Mouse (Mus musculus) kidney, embryonic 16.5 days (tissue): ENCODE measurements around the gene Slc35e4. TPM values are rescaled to one million over a fixed set of nuclear protein-coding genes. Genes with fewer than 3 reads are reported as not detected.

ENCODE experiments used
- ATAC-seq: fragments of 200-750 bp; cut with Nextera tagmentation; 2 replicates; pipeline ENCODE4 v1.8.0; 2017; ENCODE audit warnings: moderate TSS enrichment; ENCODE audit not compliant: low FRiP score, low TSS enrichment
- H3K27ac ChIP-seq: fragments of 300-500 bp; sonication (generic); 2 replicates; pipeline ENCODE4 v1.5.1; 2014; ENCODE audit warnings: low read length
- H3K27me3 ChIP-seq: fragments of 300-500 bp; sonication (generic); 2 replicates; pipeline ENCODE4 v1.6.1; 2014; ENCODE audit warnings: low read length, control low read depth, mixed read lengths; ENCODE audit not compliant: insufficient read depth
- H3K36me3 ChIP-seq: fragments of 300-500 bp; sonication (generic); 2 replicates; pipeline ENCODE4 v1.6.1; 2014; ENCODE audit warnings: low read length, control low read depth, mixed read lengths; ENCODE audit not compliant: insufficient read depth
- H3K4me1 ChIP-seq: fragments of 300-500 bp; sonication (generic); 2 replicates; pipeline ENCODE4 v1.6.1; 2014; ENCODE audit warnings: low read length, control low read depth, mixed read lengths; ENCODE audit not compliant: insufficient read depth
- H3K4me2 ChIP-seq: fragments of 300-500 bp; sonication (generic); replicated peaks from 2 replicates; pipeline ENCODE4 v1.6.1; 2014; ENCODE audit warnings: low read depth, low read length
- H3K4me3 ChIP-seq: fragments of 300-500 bp; sonication (generic); 2 replicates; pipeline ENCODE4 v1.5.1; 2014; ENCODE audit warnings: mild to moderate bottlenecking, low read length
- H3K9ac ChIP-seq: fragments of 300-500 bp; sonication (generic); replicated peaks from 2 replicates; pipeline ENCODE4 v1.6.1; 2014; ENCODE audit warnings: low read length
- H3K9me3 ChIP-seq: fragments of 300-500 bp; sonication (generic); 2 replicates; pipeline ENCODE4 v1.6.1; 2016; ENCODE audit warnings: low read length, control low read depth
- WGBS: fragments of 180-500 bp; shearing (Covaris S2); extraction: QIAGEN DNeasy Blood & Tissue Kit; methylation state at CpG from one replicate; pipeline ENCODE4 v1.1.7; 2014; 5-methylcytosine and 5-hydroxymethylcytosine counted together
- polyA plus RNA-seq: library from polyadenylated mRNA; unstranded; fragments of >200 nt; fragmentation: Nextera tagmentation; extraction: Ambion mirVana; gene quantifications from 2 replicates; pipeline ENCODE4 v1.2.1, GENCODE M21; 2015

Slc35e4 gene
- polyA plus RNA-seq, 1 experiment from 2014 or later, result 6.1 TPM

GRCm38 (mm10) chr11:3937321-3937874 lies 22.9 kb upstream of the Slc35e4 start:
- peak overlapping the region; percentile 62 for H3K27ac ChIP-seq
- H3K9me3 ChIP-seq, result no peaks in the 10 kb centered on the region
- H3K4me1 ChIP-seq, result no peaks in the 10 kb centered on the region; the same call in 1 of the 2 replicates
- 0 out of 2 replicates have a peak, but pooled peaks have one; percentile 67 for ATAC-seq
- H3K4me3 ChIP-seq, result no peak overlapping the region
- WGBS, result 74% methylated on average over 13 of the region's 13 CpGs
- no peak overlapping the region for H3K4me2 ChIP-seq
- H3K36me3 ChIP-seq, result no peaks in the 10 kb centered on the region
- no peaks in the 10 kb centered on the region for H3K27me3 ChIP-seq
- no peak overlapping the region for H3K9ac ChIP-seq

GRCm38 (mm10) chr11:3936318-3936717 lies 21.9 kb upstream of the Slc35e4 start:
- H3K27ac ChIP-seq, result no peak overlapping the region
- no peak overlapping the region for H3K4me3 ChIP-seq
- H3K4me2 ChIP-seq, result no peak overlapping the region
- H3K36me3 ChIP-seq, result no peaks in the 10 kb centered on the region
- ATAC-seq, result no peak
- 72% methylated on average over 3 of the region's 3 CpGs for WGBS
- H3K9ac ChIP-seq, result no peak overlapping the region
- no peaks in the 10 kb centered on the region for H3K27me3 ChIP-seq
- no peaks in the 10 kb centered on the region for H3K9me3 ChIP-seq
- peaks cover 6% of the 10 kb centered on the region for H3K4me1 ChIP-seq

- no peaks in the 10 kb centered on the region for H3K36me3 ChIP-seq
- peaks cover 14% of the 10 kb centered on the region for H3K4me1 ChIP-seq
- H3K4me3 ChIP-seq, result no peak overlapping the region
- H3K9me3 ChIP-seq, result no peaks in the 10 kb centered on the region
- H3K27ac ChIP-seq, result peak overlapping the region; percentile 24; the same call in 1 of the 2 replicates
- no peak overlapping the region for H3K9ac ChIP-seq
- 66% methylated on average over 4 of the region's 4 CpGs for WGBS
- 0 out of 2 replicates have a peak, but pooled peaks have one; percentile 20 for ATAC-seq
- no peak overlapping the region for H3K4me2 ChIP-seq
- no peaks in the 10 kb centered on the region for H3K27me3 ChIP-seq
These were observed 20.7 kb upstream of the Slc35e4 start for GRCm38 (mm10) chr11:3935135-3935534.

DNA sequence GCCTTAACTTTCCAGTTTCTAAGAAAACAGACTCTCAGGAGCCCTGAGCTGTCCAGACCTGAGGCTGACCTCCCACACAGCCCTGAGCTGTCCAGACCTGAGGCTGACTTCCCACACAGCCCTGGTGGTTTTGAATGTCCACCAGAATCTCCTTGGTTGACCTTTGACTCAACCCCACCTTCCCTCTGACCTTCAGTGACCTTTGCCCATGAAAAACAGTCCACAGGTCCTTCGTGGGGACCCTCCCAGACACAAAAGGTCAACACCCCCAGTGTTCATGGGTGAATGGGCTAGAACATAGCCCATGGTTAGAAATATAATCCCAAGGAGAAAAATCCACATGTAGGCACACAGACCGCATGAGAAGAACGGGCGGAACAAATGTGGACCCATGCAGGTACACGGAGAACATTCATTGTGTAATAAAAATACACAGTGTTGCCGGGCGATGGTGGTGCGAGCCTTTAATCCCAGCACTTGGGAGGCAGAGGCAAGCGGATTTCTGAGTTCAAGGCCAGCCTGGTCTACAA lies 19.4 kb upstream of the Slc35e4 start:
- ATAC-seq, result no peak
- H3K27ac ChIP-seq, result no peak overlapping the region
- WGBS, result 84% methylated on average over 9 of the region's 9 CpGs

GRCm38 (mm10) chr11:3931511-3932211 lies 17.2 kb upstream of the Slc35e4 start, which contains the start of gene Tcn2:
Tcn2 (minus strand) TSS chr11:3932159.
- WGBS, result under 1% methylated on average over 22 of the region's 26 CpGs
- H3K27ac ChIP-seq, result peak within 1 kb of the TSS; percentile 48; the same call in 1 of the 2 replicates
- H3K9ac ChIP-seq, result peak within 1 kb of the TSS; percentile 58
- H3K36me3 ChIP-seq, result no peaks in the 10 kb centered on the region
- peak within 1 kb of the TSS; percentile 55 for H3K4me3 ChIP-seq
- no peaks in the 10 kb centered on the region for H3K9me3 ChIP-seq
- ATAC-seq, result peak; percentile 74
- H3K4me2 ChIP-seq, result peak within 1 kb of the TSS; percentile 68
- H3K27me3 ChIP-seq, result no peaks in the 10 kb centered on the region
- H3K4me1 ChIP-seq, result peaks cover 14% of the 10 kb centered on the region

More for the DNA sequence above, 19.4 kb upstream of the Slc35e4 start:
- Histone ChIP-seq H3K36me3 (no peaks in the 10 kb centered on the region), H3K4me3 (no peak overlapping the region), H3K9me3 (no peaks in the 10 kb centered on the region), H3K27me3 (no peaks in the 10 kb centered on the region), H3K4me1 (peaks cover 14% of the 10 kb centered on the region), H3K4me2 (no peak overlapping the region), H3K9ac (no peak overlapping the region)

DNA sequence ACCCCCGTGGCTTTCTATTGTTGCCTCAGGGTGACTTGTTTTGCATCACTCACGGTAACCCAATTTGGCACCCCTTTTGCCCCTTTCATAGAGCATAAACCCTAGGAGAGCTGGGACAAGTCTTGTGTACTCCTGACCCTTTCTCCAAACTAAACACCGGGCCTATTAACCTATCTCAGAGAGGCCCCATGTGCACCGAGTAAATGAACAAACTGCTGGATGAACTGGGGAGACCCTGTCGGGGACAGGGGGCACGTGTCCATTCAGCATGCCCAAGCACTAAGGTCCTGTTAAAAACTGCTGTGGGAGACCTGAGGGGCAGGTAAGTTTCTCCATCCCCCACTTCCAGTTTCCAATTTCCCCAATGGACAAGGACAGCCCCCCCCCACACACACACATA lies 16.5 kb upstream of the Slc35e4 start:
- WGBS, result 32% methylated on average over 6 of the region's 6 CpGs
- peaks cover 3% of the 10 kb centered on the region; the same call in 1 of the 2 replicates for H3K36me3 ChIP-seq
- no peaks in the 10 kb centered on the region for H3K9me3 ChIP-seq
- H3K4me3 ChIP-seq, result peak overlapping the region; percentile 55
- H3K9ac ChIP-seq, result peak overlapping the region; percentile 58
- peak overlapping the region; percentile 68 for H3K4me2 ChIP-seq
- peaks cover 14% of the 10 kb centered on the region for H3K4me1 ChIP-seq
- H3K27ac ChIP-seq, result peak overlapping the region; percentile 48; the same call in 1 of the 2 replicates
- peak; percentile 24; the same call in 1 of the 2 replicates for ATAC-seq
- no peaks in the 10 kb centered on the region for H3K27me3 ChIP-seq

DNA sequence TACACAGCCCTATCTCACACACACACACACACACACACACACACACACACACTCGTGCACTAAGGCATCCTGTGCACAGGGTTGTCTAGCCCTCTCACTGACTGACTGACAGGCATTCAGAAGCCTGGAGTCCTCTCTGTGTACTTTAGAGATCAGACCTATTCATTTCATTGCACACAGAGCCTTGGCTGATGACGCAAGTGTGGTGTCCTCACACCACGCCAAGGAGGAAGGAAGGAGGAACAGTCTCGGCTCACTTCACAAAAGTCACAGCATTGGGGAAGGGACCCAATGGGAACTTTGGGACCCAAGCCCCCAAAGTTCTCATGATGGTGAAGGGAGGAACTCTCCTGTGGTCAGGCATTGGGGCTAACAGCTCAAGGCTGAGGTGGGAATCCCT lies 15.6 kb upstream of the Slc35e4 start:
- Histone ChIP-seq H3K27me3 (no peaks in the 10 kb centered on the region), H3K9ac (no peak overlapping the region), H3K4me3 (0 out of 2 replicates have a peak overlapping the region, but pooled peaks have one; percentile 7), H3K36me3 (peaks cover 7% of the 10 kb centered on the region; the same call in 1 of the 2 replicates), H3K4me1 (peaks cover 14% of the 10 kb centered on the region), H3K27ac (no peak overlapping the region), H3K9me3 (no peaks in the 10 kb centered on the region), H3K4me2 (peak overlapping the region; percentile 68)
- WGBS, result 69% methylated on average over 4 of the region's 4 CpGs
- no peak for ATAC-seq

DNA sequence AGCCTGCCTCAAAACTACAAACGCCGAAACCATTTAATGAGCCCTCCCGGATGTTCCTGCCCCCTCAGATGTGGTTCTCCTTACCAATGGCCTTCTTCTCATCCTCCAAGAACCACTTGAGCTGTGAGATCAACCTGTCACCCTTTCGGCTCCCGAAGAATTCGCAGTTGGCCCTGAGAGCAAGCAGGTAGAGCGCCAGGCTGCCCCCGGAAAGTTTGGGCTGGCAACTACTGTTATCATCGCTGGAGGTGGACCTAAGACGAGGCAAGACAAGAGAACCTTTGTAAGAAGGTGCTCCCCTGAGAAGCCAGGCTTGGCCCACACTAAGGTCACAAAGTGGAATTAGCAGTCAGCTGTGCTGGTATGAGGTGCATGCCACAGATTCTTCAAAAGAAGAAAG lies 11.5 kb upstream of the Slc35e4 start:
- Histone ChIP-seq H3K4me1 (peaks cover 4% of the 10 kb centered on the region), H3K36me3 (peaks cover 30% of the 10 kb centered on the region), H3K27me3 (no peaks in the 10 kb centered on the region), H3K9me3 (no peaks in the 10 kb centered on the region), H3K4me3 (no peak overlapping the region), H3K9ac (no peak overlapping the region), H3K27ac (no peak overlapping the region), H3K4me2 (no peak overlapping the region)
- no peak for ATAC-seq
- 92% methylated on average over 10 of the region's 10 CpGs for WGBS

GRCm38 (mm10) chr11:3922731-3923130 lies 8.3 kb upstream of the Slc35e4 start:
- no peak overlapping the region for H3K27ac ChIP-seq
- ATAC-seq, result no peak

More at GRCm38 (mm10) chr11:3922731-3923130, 8.3 kb upstream of the Slc35e4 start:
- Histone ChIP-seq H3K9ac (no peak overlapping the region), H3K27me3 (no peaks in the 10 kb centered on the region), H3K4me3 (no peak overlapping the region), H3K36me3 (peaks cover 30% of the 10 kb centered on the region), H3K9me3 (no peaks in the 10 kb centered on the region), H3K4me2 (no peak overlapping the region), H3K4me1 (no peaks in the 10 kb centered on the region; the same call in 1 of the 2 replicates)
- WGBS, result 93% methylated on average over 6 of the region's 6 CpGs
